In the genomic region with DNA sequence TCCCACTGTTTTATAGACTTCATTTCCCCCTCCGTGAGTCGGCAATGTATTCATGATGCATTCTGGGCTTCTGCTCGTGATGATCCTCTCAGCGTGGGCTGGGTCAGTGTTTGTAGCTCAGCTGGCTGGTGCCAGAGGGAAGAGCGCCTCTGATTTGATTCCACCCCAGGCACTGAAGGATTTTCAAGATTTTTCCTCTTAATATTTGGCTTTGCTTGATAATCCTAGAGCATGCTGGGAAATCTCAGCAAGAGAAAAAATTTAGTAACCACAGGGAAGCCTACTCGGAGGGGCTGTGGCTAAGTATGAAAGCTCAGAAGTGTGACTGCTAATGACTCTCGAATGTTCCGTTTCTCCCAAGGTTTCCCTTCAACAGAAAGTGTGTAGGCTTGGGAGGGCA, we compare ENCODE assay signal across 16 mouse cellular contexts. TPM values are rescaled to one million over a fixed set of nuclear protein-coding genes. Genes with fewer than 3 reads are reported as not detected.
DNase-seq lines count a peak whose midpoint lies in the region; ATAC-seq lines count a peak whose summit lies in the region.
"Had no signal": no experiment of that assay in that cellular context is flagged by ENCODE, and none has a peak within 500 bp of the region (broad histone marks: within the 10 kb centered on the region; RNA-seq: fewer than 3 reads in every experiment).

No protein-coding gene starts in this region.

- no peaks in the 10 kb centered on the region for H3K36me3 ChIP-seq in hindbrain, embryonic 14.5 days (replicated peaks; ENCODE audit: control insufficient read depth, insufficient read depth)
- no peaks in the 10 kb centered on the region for H3K36me3 ChIP-seq in hindbrain, embryonic 11.5 days (ENCODE audit: control insufficient read depth, insufficient read depth, low read length)
- H3K36me3 ChIP-seq in limb, embryonic 13.5 days, result no peaks in the 10 kb centered on the region
- H3K36me3 ChIP-seq: heart, embryonic 13.5 days; neural tube, embryonic 12.5 days had no signal

- no peaks in the 10 kb centered on the region for H3K27me3 ChIP-seq in hindbrain, embryonic 14.5 days (ENCODE audit: control insufficient read depth, insufficient read depth, low read length)
- no peaks in the 10 kb centered on the region for H3K27me3 ChIP-seq in hindbrain, embryonic 11.5 days (ENCODE audit: control insufficient read depth, insufficient read depth, low read length)
- H3K27me3 ChIP-seq in limb, embryonic 13.5 days, result no peaks in the 10 kb centered on the region
- H3K27me3 ChIP-seq: heart, embryonic 13.5 days; neural tube, embryonic 12.5 days had no signal

- no peak for DNase-seq in cerebellum, adult 11 months
- no peak for DNase-seq in hindbrain, embryonic 14.5 days (ENCODE audit: low spot score)
- DNase-seq in hindbrain, embryonic 11.5 days (ENCODE audit: low spot score), result no peak
- DNase-seq in cerebellum, adult 9-10 months, result peak; percentile 21
- no peak for DNase-seq in heart, postnatal 4 days
- no peak for DNase-seq in Muller cell, postnatal 12 days (ENCODE audit: inconsistent ontology term)
- DNase-seq: adrenal gland, adult 2 months; kidney, adult 8-10 months; lung, postnatal 10 days; right cerebral cortex, adult 18-20 months had no signal

- H3K4me3 ChIP-seq in hindbrain, embryonic 14.5 days (replicated peaks; ENCODE audit: low read length), result no peak overlapping the region
- no peak overlapping the region for H3K4me3 ChIP-seq in hindbrain, embryonic 11.5 days (ENCODE audit: low read depth, low read length)
- H3K4me3 ChIP-seq in limb, embryonic 13.5 days, result no peak overlapping the region
- H3K4me3 ChIP-seq: heart, embryonic 13.5 days; neural tube, embryonic 12.5 days had no signal

- 54% methylated on average over 8 of the region's 8 CpGs for WGBS in hindbrain, embryonic 14.5 days
- 73% methylated on average over 8 of the region's 8 CpGs for WGBS in hindbrain, embryonic 11.5 days
- 42% methylated on average over 8 of the region's 8 CpGs for WGBS in limb, embryonic 13.5 days

- peak overlapping the region; percentile 26; the same call in 1 of the 2 replicates for H3K27ac ChIP-seq in hindbrain, embryonic 14.5 days
- H3K27ac ChIP-seq in hindbrain, embryonic 11.5 days (ENCODE audit: low read depth, low read length), result no peak overlapping the region
- H3K27ac ChIP-seq in limb, embryonic 13.5 days, result no peak overlapping the region
- H3K27ac ChIP-seq: heart, embryonic 13.5 days; liver, embryonic 14.5 days; neural tube, embryonic 12.5 days had no signal

- peak overlapping the region; percentile 13 for H3K4me2 ChIP-seq in hindbrain, embryonic 14.5 days (replicated peaks)
- no peak overlapping the region for H3K4me2 ChIP-seq in hindbrain, embryonic 11.5 days (replicated peaks; ENCODE audit: low read depth, low read length)
- peak overlapping the region; percentile 46 for H3K4me2 ChIP-seq in limb, embryonic 13.5 days (replicated peaks)
- H3K4me2 ChIP-seq: heart, embryonic 13.5 days; neural tube, embryonic 12.5 days had no signal

- no peak overlapping the region for H3K9ac ChIP-seq in hindbrain, embryonic 14.5 days
- no peak overlapping the region for H3K9ac ChIP-seq in hindbrain, embryonic 11.5 days (ENCODE audit: low read depth, low read length)
- no peak overlapping the region for H3K9ac ChIP-seq in limb, embryonic 13.5 days
- H3K9ac ChIP-seq: heart, embryonic 13.5 days; liver, embryonic 14.5 days; neural tube, embryonic 12.5 days had no signal

- no peaks in the 10 kb centered on the region for H3K4me1 ChIP-seq in hindbrain, embryonic 14.5 days (replicated peaks; ENCODE audit: control insufficient read depth, insufficient read depth, low read length)
- no peaks in the 10 kb centered on the region for H3K4me1 ChIP-seq in hindbrain, embryonic 11.5 days (replicated peaks; ENCODE audit: control insufficient read depth, insufficient read depth, low read length)
- peaks cover 11% of the 10 kb centered on the region for H3K4me1 ChIP-seq in limb, embryonic 13.5 days
- H3K4me1 ChIP-seq: heart, embryonic 13.5 days; neural tube, embryonic 12.5 days had no signal

- ATAC-seq in cerebellum, adult (ENCODE audit: insufficient number of reproducible peaks, low FRiP score, low TSS enrichment), result peak; percentile 77; the same call in 1 of the 2 replicates
- ATAC-seq in hindbrain, embryonic 14.5 days (ENCODE audit: low FRiP score), result no peak
- no peak for ATAC-seq in hindbrain, embryonic 11.5 days (ENCODE audit: low FRiP score)
- no peak for ATAC-seq in limb, embryonic 13.5 days (ENCODE audit: low FRiP score, low read depth)

- H3K9me3 ChIP-seq in hindbrain, embryonic 14.5 days (ENCODE audit: control insufficient read depth, low read length), result no peaks in the 10 kb centered on the region
- no peaks in the 10 kb centered on the region for H3K9me3 ChIP-seq in hindbrain, embryonic 11.5 days (ENCODE audit: control insufficient read depth, low read length)
- no peaks in the 10 kb centered on the region for H3K9me3 ChIP-seq in limb, embryonic 13.5 days
- H3K9me3 ChIP-seq: heart, embryonic 13.5 days; neural tube, embryonic 12.5 days had no signal

RNA-seq across cellular contexts. Expression of a gene that starts 49.9 kb away (rescaled TPM):
- polyA plus RNA-seq in hindbrain, embryonic 14.5 days (2014; fragmentation: Nextera tagmentation; extraction: Ambion mirVana), result 1.2 and 1.7 TPM in 2 replicates
- polyA plus RNA-seq in hindbrain, embryonic 11.5 days (2014; fragmentation: Nextera tagmentation; extraction: Ambion mirVana), result not detected in 2 replicates
- polyA plus RNA-seq in limb, embryonic 13.5 days (2015; fragmentation: Nextera tagmentation; extraction: Ambion mirVana), result not detected in 2 replicates
- total RNA-seq in heart, postnatal 4 days (2021), result under 1 TPM; 0.27 to 0.79 TPM
- total RNA-seq: adrenal gland, adult 2 months had no signal
- polyA plus RNA-seq: adrenal gland, adult 2 months; heart, embryonic 13.5 days; liver, embryonic 14.5 days; neural tube, embryonic 12.5 days; testis, adult 2 months had no signal
